Mouse (Mus musculus) ovary, adult 18-20 months (tissue): ENCODE results near the gene Pcdh9.
A peak's percentile ranks its signal among the peaks of the same experiment; 100 is the strongest.

Source experiments
- DNase-seq: peaks from one replicate; pipeline ENCODE4 v3.0.0; 2022; ENCODE audit warnings: low spot score, mixed read lengths

The Pcdh9 gene

DNA sequence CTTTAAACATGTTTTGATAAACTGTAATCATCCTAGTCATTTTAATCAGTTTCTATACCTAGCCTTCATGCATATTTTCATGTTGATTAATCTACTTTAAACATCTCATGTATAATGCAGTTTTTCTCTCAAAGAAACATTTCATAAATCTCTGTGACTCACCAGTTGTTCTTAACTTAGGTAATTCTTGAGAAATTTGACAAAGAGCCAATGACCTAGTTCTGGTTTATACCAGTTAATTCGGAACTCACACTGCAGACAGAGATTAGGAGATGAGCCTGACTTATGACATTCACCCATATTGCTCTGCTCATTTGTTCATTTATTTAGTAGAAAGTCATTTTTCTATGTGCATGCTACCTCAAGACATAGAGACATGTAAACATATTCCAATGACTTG lies 328.9 kb downstream of the Pcdh9 start:
- DNase-seq, result no peak

DNA sequence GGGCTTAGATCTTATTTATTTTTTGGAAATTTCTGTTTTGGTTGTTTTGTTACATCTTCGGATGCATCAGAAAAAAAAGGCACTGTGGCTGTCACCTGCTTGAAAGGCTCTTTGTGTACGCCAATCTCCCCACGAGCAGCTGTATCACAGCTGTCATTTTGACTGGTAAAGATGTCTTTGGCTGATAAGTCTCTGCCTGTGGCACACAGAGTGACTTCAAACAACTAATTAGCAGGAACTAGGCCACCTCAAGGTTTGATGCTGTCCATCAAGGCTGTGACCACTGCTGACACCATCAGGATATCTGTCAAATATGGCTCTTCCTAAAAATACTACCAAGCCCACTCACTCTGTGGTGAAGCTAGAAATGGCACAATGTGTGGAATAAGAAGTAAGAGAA lies 336.7 kb downstream of the Pcdh9 start:
- DNase-seq, result no peak

DNA sequence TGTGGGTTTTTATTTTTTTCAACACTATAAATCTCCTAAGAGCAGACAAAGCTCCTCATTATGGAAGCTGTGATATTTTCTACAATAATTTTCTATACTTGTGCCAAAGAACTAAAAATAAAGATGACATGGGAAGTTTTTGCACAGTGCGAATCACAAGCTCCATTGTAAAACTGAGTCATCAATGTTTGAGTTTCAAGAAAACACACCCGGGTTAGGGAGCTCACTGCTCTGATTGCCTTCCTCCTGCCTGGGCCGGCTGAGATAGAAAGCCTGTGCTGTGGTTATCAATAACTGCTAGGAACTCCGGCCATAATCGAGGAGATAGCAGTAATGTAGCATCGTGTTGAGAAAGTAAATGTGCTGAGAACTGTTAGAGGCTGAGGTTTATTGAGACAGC lies 344.9 kb downstream of the Pcdh9 start:
- DNase-seq, result no peak

DNA sequence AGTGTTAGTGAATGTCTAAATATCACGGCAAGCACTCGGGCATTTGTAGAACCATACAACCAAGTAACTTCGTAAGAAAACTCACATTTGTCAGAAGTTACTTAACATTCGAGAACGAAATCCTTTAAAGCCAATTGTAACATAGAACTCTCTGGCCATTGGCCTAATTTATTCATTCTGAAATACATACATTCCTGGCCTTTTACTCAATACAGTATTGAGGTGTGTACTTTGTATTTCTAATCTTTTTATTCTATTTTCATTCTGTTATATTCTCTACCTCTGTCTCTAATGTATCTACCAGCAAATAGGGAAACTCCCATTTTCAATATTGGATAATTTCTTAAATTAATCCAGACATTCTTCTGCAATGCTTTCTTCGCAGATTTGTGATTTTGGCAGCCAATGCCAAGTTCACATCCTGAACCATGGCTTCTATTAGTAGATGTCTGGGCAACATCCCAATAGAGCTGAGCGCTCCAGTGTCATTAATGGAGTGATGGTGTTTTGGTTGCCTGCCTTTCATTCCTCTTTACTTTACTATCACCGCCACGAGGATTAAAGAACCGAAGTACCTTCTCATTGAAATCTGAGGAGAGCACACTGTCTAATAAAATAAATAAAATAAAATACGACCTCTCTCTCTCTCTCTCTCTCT lies 346.4 kb downstream of the Pcdh9 start:
- no peak for DNase-seq

GRCm38 (mm10) chr14:93543561-93543960 lies 346.9 kb downstream of the Pcdh9 start:
- DNase-seq, result no peak

- no peak for DNase-seq
Measured at GRCm38 (mm10) chr14:93534928-93535327, 355.6 kb downstream of the Pcdh9 start.

DNA sequence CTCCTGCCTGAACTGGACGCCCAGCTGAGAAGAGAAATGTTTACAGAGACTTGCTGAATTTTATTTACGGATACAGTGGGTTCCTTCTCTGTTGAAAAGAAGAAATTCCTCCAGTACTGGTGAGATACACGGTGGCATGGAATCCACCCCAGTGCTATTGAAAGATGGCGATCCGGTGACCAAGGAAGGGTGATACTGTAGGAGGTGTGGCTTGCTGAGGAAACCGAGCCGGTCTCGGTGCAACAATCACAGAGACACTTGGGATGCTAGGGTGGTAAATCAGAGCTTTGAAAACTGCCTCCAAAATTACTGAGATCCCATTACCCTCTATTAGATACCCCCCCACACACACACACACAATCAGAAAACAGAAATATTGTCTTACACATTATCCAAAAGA lies 367.0 kb downstream of the Pcdh9 start:
- DNase-seq, result no peak

- no peak for DNase-seq
Measured at GRCm38 (mm10) chr14:93520166-93520565, 370.3 kb downstream of the Pcdh9 start.

DNA sequence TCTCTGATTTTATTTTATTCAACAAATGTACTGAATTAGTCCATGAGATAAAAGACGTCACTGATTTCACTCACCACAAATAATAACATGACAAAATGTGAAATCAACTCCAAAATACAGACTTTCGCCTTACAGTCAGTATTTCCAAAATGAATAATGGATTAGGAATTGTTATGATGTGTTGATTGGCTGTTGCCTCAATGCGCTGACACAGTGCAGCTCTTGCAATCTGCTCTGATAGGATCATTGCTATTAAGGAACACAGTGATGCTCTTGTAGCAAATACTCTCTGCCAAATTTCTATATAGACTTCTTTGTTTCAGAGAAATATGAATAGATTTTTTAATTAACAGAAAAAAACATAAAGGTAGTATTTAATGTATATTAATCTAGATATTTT lies 373.8 kb downstream of the Pcdh9 start:
- no peak for DNase-seq

GRCm38 (mm10) chr14:93506107-93506506 lies 384.4 kb downstream of the Pcdh9 start:
- no peak for DNase-seq

- peak; percentile 77 for DNase-seq
Measured at GRCm38 (mm10) chr14:93498813-93499690, 391.4 kb downstream of the Pcdh9 start.

DNA sequence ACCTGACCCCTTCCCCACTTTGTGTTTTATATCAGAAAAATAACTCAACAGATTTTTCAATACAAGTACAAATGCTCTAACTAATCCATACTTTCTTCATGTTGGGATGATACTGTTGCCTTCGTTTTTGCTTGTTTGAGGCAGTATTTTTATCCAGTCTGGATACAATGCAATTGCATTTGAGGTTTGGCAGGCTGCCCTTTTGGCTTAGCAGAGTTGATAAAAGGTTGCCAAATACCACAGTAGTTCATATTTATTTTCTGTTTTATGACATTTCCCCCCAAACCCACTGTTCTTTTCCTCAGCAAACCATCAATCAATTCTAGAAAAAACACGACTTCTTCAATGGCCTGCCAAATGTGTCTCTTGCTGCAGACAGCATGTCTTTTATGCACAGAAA lies 415.5 kb downstream of the Pcdh9 start:
- peak; percentile 31 for DNase-seq

DNA sequence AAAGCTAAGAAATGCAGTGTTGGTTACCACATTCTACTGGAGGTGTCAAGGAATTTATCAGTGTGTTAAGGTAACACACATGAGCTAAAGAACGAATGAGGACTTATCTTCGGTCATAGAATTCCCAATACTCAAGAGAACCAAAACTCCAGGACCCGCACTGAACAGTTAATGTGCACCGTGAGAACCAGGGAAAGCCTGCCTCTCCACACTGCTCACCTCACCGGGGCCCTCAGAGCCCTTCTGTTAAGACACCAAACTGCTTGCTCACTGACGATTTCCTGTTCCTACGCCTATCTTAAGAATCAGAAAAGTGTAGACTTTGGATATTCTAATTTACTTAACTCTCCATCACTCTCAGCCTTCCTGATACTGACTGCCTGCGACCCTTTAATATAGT lies 418.0 kb downstream of the Pcdh9 start:
- DNase-seq, result no peak

DNA sequence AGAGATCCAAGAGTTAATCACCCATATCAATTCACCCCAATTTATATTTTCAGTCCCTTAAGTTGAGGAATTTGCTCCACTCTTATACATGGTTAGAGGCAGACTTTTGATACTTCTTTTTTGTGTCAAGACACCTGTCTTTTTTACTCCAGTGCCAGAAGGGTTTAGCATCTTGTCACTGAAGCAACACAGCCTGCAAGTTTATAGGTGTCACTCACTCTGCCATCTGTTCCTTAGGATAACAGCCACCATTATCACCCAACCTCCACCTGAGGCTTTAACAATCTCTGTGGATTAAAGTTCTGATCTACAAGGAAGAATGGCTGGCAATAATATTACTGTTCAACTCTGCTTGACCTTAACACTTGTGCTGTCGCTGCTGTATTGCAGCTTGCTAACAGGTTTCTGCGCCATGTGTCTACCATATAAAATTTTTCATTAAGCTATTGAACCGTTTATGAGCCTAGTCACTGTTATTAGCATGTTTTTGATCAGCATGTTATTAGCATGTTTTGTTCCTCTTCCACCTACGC lies 427.1 kb downstream of the Pcdh9 start:
- DNase-seq, result no peak

DNA sequence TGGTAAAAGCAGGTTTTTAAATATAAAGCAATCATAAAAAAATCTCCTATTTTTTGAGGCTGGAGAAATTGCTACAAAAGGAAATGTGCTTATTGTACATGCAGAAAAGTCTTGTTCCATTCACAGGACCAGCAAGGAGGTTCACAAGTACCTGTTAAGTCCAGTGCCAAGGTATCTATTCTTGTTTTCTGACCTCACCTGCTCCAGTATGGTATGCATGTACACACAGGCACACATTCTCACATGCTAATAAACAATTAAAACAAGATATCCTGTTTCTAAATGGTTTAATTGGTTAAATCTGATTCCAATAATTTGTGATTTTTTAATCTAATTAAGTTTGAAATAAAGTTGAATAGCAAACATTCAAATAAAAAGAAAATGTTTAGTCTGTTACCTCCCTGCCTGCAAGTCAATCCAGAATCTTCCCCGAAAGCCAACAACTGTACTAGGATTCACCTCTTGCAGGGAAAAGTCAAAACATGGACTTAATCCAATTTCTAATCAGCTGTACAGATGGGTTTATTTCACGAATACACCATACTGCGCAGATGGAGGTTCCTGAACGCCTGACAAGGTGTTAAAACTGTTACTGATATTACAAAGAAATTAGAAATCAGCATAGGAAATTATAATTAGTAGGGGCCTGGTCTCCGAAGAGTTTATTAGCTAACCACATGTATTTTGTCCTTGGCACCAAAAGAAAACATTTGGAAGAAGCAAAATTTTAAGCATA lies 439.4 kb downstream of the Pcdh9 start:
- DNase-seq, result no peak

DNA sequence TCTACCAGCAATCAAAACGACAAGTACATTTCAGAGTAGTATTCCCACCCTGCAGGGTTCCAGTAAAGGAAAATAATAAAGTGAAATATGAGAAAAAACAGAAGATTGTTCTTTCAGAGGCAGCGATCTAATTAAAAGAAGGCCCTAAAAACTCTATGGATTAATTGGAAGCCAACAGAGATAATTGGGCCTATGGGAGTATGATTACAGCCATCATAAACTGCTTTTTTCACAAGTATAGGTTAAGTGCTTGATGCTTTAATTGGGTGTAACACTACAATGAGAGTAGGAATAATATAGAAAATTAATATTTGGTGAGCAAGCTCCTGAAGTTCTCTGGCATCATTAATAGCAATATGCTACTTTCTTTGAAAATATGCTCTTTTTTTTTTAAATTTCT lies 448.6 kb downstream of the Pcdh9 start:
- no peak for DNase-seq

DNA sequence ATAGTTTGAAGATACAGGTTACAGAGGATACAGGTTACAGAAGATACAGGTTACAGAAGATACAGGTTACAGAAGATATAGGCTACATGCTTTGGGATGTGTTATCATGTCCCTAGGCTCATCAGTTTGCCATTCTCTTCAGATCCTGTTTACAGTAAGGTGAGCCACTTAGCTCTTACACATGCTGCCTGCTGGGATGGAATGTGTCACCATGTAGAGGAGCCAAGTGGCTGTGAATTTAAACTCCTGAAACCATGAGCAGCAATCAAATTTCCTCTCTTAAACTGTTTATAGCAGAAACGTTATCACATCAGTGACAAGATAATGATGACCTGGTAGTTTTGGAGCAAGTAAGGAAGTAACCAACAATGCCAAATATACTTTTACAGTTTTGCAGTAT lies 453.3 kb downstream of the Pcdh9 start:
- DNase-seq, result no peak

- DNase-seq, result no peak
Measured at GRCm38 (mm10) chr14:93416752-93417151, 473.7 kb downstream of the Pcdh9 start.

- no peak for DNase-seq
Measured at GRCm38 (mm10) chr14:93415496-93415895, 475.0 kb downstream of the Pcdh9 start.

GRCm38 (mm10) chr14:93409314-93409713 lies 481.2 kb downstream of the Pcdh9 start:
- no peak for DNase-seq

DNA sequence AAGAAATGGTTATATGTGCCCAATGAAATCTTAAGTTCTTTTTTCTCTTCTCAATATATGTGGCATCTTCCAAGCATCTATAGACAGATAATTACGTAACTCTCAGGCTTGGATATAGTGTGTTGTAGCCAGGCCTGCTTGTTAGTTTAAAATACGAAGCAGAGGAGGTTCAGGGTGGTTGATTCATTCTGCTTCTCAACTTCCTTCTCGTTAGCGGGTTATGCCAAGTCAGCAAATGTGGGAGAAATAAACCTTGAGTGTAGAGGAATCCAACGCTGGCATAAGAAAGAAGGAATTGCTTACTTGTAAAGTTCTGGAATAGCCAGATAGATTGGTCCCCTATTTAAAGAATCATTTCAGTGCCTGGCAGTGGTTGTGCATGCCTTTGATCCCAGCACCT lies 482.7 kb downstream of the Pcdh9 start:
- DNase-seq, result no peak

DNA sequence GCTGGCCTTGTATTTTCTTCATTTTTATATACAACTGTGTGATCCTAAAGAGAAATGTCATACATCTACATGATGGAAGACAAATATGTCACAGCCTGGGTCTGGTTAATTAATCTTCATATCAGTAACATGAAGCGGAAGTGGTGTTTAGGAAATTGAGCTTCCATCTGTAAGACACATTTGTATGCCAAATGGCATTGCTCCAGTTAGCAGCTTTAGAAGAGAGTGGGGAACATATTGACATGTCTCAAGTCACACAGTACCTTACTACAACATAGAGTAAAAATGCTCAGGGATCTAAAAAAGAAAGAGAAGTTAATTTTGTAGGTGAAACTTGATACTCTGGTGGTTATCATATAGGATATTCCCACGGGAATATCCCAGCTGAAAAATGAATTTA lies 505.4 kb downstream of the Pcdh9 start:
- DNase-seq, result no peak

DNA sequence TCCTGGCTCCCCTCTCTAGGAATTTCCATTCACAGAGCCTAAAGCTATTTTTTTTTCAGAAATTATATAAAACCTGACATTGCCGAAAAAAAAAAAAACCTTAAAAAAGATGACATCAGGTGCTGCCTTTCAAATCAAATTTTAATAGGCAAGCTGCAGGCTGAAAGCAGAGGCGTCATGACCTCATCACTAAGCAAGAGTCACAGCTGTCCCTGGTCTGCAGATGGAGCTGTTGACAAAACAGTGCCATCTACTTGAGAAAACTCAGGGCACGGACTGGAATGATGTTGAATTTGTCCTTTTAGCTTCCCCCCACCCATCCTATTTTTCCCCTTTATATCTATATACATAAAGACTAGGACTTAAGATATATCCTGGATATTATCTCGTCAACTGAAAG lies 509.3 kb downstream of the Pcdh9 start:
- DNase-seq, result no peak
